Mouse (Mus musculus) stomach, embryonic 16.5 days (tissue): ENCODE results near the gene Mpped2. TPM values are rescaled to one million over a fixed set of nuclear protein-coding genes. Genes with fewer than 3 reads are reported as not detected.

Source experiments
- ATAC-seq: fragments of 200-750 bp; cut with Nextera tagmentation; 2 replicates; pipeline ENCODE4 v1.8.0; 2017; ENCODE audit warnings: moderate number of reproducible peaks, moderate TSS enrichment; ENCODE audit not compliant: insufficient read depth, low FRiP score
- H3K27ac ChIP-seq: fragments of 300-500 bp; sonication (generic); 2 replicates; pipeline ENCODE4 v1.5.1; 2014; ENCODE audit warnings: low read length
- H3K27me3 ChIP-seq: fragments of 300-500 bp; sonication (generic); 2 replicates; pipeline ENCODE4 v1.6.1; 2014; ENCODE audit warnings: low read length, control low read depth, mixed read lengths; ENCODE audit not compliant: control insufficient read depth, insufficient read depth
- H3K36me3 ChIP-seq: fragments of 300-500 bp; sonication (generic); 2 replicates; pipeline ENCODE4 v1.6.1; 2014; ENCODE audit warnings: low read length; ENCODE audit not compliant: control insufficient read depth, insufficient read depth
- H3K4me1 ChIP-seq: fragments of 300-500 bp; sonication (generic); 2 replicates; pipeline ENCODE4 v1.6.1; 2014; ENCODE audit warnings: low read length, control low read depth, mixed read lengths; ENCODE audit not compliant: control insufficient read depth, insufficient read depth
- H3K4me2 ChIP-seq: fragments of 300-500 bp; sonication (generic); 2 replicates; pipeline ENCODE4 v1.6.1; 2014; ENCODE audit warnings: low read depth, low read length, mixed read lengths
- H3K4me3 ChIP-seq: fragments of 300-500 bp; sonication (generic); replicated peaks from 2 replicates; pipeline ENCODE4 v1.5.1; 2014; ENCODE audit warnings: mild to moderate bottlenecking, low read length
- H3K9ac ChIP-seq: fragments of 300-500 bp; sonication (generic); 2 replicates; pipeline ENCODE4 v1.6.1; 2014; ENCODE audit warnings: low read length
- H3K9me3 ChIP-seq: fragments of 300-500 bp; sonication (generic); replicated peaks from 2 replicates; pipeline ENCODE4 v1.6.1; 2016; ENCODE audit warnings: low read length, control low read depth; ENCODE audit not compliant: control insufficient read depth
- WGBS: fragments of 180-500 bp; shearing (Covaris S2); extraction: QIAGEN DNeasy Blood & Tissue Kit; methylation state at CpG from one replicate; pipeline ENCODE4 v1.1.7; 2014; 5-methylcytosine and 5-hydroxymethylcytosine counted together
- polyA plus RNA-seq: library from polyadenylated mRNA; unstranded; fragments of >200 nt; fragmentation: Nextera tagmentation; extraction: Ambion mirVana; gene quantifications from 2 replicates; pipeline ENCODE4 v1.2.1, GENCODE M21; 2015

Gene Mpped2
- polyA plus RNA-seq, 1 experiment from 2014 or later, result 14.5 TPM

DNA sequence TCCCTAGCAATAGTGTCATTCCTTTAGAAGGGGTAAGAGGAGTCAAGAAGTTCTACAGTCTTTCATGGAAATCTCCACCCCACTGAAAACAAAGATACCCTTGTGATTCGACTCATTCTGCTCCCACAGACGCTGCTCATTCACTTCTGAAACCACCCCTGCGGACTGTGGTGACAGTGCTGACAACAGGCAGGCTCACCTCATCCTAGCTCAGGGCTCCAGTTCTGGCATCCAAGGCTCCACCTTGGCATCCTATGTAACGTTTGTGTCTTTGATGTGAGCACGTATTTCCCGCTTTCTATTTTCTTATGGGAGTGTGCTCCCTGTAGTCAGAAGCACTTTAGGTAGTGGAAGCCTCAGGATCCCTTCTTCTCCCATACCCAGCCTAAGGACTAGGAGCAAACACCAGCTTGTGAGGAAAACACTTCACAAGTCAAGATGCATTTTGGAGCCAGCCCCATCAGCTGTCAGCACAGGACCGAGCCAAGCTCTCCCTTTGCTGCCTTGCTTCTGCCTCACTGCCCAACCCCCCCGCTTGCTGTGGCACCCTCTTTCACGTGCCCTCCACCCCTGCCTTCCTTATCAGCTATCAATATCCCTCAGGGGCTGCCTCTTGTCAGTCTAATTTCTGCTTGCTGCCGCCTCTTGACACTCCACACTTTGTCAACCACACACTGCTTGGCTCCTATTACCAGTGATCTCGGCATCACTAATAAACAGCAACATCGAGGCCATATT, 135.7 kb downstream of the Mpped2 start:
- Histone ChIP-seq H3K4me2 (no peak overlapping the region), H3K27me3 (no peaks in the 10 kb centered on the region), H3K4me3 (no peak overlapping the region), H3K27ac (no peak overlapping the region), H3K9ac (no peak overlapping the region), H3K9me3 (no peaks in the 10 kb centered on the region), H3K36me3 (no peaks in the 10 kb centered on the region), H3K4me1 (no peaks in the 10 kb centered on the region)
- no peak for ATAC-seq
- WGBS, result 57% methylated on average over 12 of the region's 12 CpGs

DNA sequence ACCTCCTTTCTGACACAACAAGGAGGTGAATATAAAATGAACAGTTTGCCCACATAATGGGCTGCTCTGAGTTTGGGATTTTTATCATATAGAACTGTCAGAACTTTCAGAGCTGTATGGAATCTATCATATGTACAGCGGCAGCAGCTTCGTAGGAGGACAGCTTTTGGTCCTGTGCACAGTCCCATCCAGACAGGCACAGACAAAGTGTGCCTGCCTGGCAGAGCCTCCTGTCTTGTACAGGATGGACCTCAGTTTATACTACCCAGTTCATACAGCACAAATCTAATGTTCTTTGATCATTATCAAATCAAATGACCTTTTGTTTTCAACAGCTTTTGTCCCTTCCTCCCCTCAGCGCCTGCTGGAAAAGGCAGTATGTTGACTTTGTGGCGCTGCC, 136.4 kb downstream of the Mpped2 start:
- Histone ChIP-seq H3K9me3 (no peaks in the 10 kb centered on the region), H3K36me3 (no peaks in the 10 kb centered on the region), H3K27me3 (no peaks in the 10 kb centered on the region), H3K9ac (no peak overlapping the region), H3K4me3 (no peak overlapping the region), H3K4me2 (no peak overlapping the region), H3K4me1 (no peaks in the 10 kb centered on the region), H3K27ac (no peak overlapping the region)
- no peak for ATAC-seq
- WGBS, result 41% methylated on average over 4 of the region's 4 CpGs

DNA sequence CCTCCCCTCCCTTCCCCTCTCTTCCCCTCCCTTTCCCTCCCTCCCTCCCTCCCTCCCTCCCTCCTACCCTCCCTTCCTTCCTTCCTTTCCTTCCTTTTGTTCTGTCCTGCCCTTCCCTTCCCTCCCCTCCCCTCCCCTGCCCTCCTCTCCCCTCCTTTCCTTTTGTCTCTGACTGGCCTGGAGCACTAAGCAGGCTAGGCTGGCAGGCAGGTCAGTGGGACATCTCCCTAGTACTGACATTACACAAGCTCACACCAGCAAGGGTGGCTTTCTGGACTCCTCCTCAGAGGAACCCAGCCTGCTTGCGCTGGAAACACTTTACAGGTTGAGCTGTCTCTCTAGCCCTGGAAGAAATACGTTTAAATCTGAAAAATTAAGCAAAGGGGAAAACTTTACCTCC, 139.5 kb downstream of the Mpped2 start:
- WGBS, result 76% methylated on average over 2 of the region's 2 CpGs
- Histone ChIP-seq H3K4me3 (no peak overlapping the region), H3K9ac (no peak overlapping the region), H3K4me1 (0 out of 2 replicates have a peak, but pooled peaks cover 1% of the 10 kb centered on the region), H3K27ac (no peak overlapping the region), H3K4me2 (no peak overlapping the region), H3K36me3 (no peaks in the 10 kb centered on the region), H3K9me3 (no peaks in the 10 kb centered on the region), H3K27me3 (no peaks in the 10 kb centered on the region)
- no peak for ATAC-seq

DNA sequence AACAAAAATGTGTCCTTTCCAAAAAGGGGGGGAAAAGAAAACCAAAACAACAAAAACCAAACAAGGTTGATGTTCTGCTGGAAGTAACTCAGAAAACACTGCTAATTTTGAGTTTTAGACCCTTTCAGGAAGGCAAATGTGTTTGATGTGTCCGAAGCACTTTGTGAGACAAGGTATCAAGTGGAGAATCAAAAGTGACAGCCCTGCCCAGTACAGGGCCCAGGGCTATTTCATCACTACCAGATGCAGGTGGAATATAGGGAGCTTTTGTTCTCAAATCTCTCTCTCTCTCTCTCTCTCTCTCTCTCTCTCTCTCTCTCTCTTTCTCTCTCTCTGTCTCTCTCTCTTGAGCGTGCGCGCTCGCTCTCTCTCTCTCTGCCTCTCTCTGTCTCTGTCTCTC, 140.1 kb downstream of the Mpped2 start:
- Histone ChIP-seq H3K4me3 (no peak overlapping the region), H3K27me3 (no peaks in the 10 kb centered on the region), H3K4me1 (0 out of 2 replicates have a peak, but pooled peaks cover 4% of the 10 kb centered on the region), H3K4me2 (no peak overlapping the region), H3K36me3 (no peaks in the 10 kb centered on the region), H3K9ac (no peak overlapping the region), H3K9me3 (no peaks in the 10 kb centered on the region), H3K27ac (no peak overlapping the region)
- no peak for ATAC-seq
- 91% methylated on average over 5 of the region's 5 CpGs for WGBS

DNA sequence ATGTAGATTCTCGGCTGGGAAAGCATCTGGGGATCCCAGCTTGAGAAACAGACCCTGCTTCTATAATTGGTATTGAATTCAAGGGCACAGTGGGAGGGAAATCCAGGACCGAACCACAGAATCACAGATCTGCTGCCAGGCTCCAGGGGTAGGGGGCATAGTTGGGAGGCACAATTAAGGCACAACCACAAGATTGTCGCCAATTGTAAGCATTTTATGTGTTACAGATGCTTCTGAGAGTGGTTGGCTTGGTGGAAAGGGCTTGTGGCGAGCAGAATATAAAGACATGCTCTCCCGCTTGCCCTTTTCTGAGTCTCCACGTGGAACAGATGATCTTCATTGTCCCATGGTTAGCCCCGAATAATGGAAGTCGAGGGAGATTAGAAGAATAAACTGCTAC, 142.3 kb downstream of the Mpped2 start:
- H3K36me3 ChIP-seq, result no peaks in the 10 kb centered on the region
- no peaks in the 10 kb centered on the region for H3K27me3 ChIP-seq
- no peak overlapping the region for H3K27ac ChIP-seq
- ATAC-seq, result no peak
- H3K4me2 ChIP-seq, result no peak overlapping the region
- no peak overlapping the region for H3K9ac ChIP-seq
- 0 out of 2 replicates have a peak, but pooled peaks cover 4% of the 10 kb centered on the region for H3K4me1 ChIP-seq
- no peaks in the 10 kb centered on the region for H3K9me3 ChIP-seq
- no peak overlapping the region for H3K4me3 ChIP-seq
- 82% methylated on average over 8 of the region's 8 CpGs for WGBS

DNA sequence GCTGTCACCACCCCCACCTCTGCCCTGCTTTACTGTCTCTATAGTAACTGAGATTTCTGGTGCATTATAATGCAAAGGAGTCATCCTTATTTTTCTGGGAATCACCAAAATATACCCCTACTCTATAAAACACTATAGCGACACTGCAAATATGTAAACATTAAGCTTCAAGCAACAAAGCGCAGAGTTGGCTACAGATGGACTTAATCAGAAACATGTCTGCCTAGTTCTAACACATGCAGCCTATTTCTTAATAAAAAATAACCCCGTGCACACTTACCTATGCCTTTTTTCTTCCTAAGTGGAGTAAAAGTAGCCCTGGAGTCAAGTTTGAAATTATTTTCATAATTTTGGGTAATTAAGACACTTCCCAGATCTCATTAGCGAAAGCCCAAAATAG, 144.2 kb downstream of the Mpped2 start:
- Histone ChIP-seq H3K4me1 (0 out of 2 replicates have a peak, but pooled peaks cover 4% of the 10 kb centered on the region), H3K9me3 (no peaks in the 10 kb centered on the region), H3K4me2 (no peak overlapping the region), H3K27me3 (no peaks in the 10 kb centered on the region), H3K4me3 (no peak overlapping the region), H3K27ac (no peak overlapping the region), H3K9ac (no peak overlapping the region), H3K36me3 (no peaks in the 10 kb centered on the region)
- 65% methylated on average over 4 of the region's 4 CpGs for WGBS
- ATAC-seq, result no peak

DNA sequence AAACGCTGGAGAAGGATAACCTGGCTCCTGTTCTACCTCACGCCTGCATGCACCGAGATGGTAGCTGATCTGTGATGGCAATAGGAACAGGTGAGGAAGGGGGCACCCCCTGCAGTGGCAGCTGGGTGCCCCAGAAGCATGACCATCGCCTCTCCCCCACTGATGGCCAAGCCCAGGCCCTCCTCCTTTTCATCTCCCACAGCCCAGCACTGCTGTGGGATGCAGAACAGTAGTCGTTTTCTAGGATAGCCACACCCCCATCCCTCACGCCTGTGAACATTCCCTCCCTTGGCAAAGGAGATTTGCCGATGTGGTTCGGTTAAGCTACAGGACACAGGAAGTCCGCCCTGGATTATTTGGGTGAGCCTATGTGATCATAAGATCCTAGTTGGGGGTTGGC, 151.1 kb downstream of the Mpped2 start:
- Histone ChIP-seq H3K36me3 (no peaks in the 10 kb centered on the region), H3K4me3 (no peak overlapping the region), H3K27ac (peak overlapping the region; percentile 72), H3K9me3 (no peaks in the 10 kb centered on the region), H3K27me3 (no peaks in the 10 kb centered on the region), H3K4me2 (no peak overlapping the region), H3K4me1 (peaks cover 16% of the 10 kb centered on the region), H3K9ac (0 out of 2 replicates have a peak overlapping the region, but pooled peaks have one; percentile 5)
- peak; percentile 61; the same call in 1 of the 2 replicates for ATAC-seq
- 51% methylated on average over 9 of the region's 9 CpGs for WGBS

DNA sequence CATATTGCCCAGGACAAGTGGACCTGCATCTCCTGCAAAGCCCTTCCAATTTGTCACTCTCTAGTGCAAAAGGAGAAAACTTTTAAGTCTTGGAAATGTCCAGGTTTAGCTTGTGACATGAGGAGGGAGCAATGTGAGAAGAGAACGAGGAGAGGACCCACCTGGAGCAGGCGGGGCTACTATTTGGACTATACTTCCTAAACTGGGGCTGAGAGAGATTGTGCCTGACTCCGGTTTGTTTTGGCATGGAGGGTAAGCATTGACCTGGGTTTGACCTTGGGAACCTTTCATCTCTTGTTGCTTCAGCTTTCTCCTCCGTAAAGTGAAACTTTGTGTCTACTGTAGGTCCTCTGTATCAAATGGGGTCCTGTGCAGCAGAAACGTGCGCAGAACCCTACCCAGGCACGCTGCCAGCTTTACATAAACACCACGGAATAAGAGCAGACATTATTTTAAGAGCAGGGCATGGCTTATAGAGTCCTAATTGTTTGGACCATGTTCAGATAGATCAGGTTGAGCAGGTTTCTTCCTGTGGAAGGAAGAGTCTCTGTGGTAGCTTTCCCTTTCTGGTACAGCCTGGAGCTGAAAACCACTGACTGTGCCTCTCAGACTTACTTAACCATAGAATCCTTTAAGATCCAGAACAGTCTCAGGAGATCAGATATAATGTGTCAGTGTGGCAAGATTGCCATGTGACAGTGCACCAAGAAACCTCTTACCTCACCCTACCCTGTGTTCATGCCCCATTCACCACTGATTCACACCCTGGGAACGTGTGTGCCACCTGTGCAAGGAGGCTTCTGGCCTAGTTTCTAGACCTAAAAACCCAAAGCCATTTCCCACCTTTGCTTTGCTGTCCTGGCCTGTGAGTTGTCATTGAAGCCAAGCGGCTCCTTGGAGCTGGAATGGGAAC, 152.0 kb downstream of the Mpped2 start:
- WGBS, result 22% methylated on average over 10 of the region's 10 CpGs
- H3K4me2 ChIP-seq, result peak overlapping the region; percentile 40
- no peaks in the 10 kb centered on the region for H3K9me3 ChIP-seq
- peak overlapping the region; percentile 72 for H3K27ac ChIP-seq
- peak; percentile 74 for ATAC-seq
- H3K36me3 ChIP-seq, result no peaks in the 10 kb centered on the region
- no peaks in the 10 kb centered on the region for H3K27me3 ChIP-seq
- H3K4me1 ChIP-seq, result peaks cover 16% of the 10 kb centered on the region
- H3K9ac ChIP-seq, result no peak overlapping the region
- H3K4me3 ChIP-seq, result no peak overlapping the region; the same call in 1 of the 2 replicates

DNA sequence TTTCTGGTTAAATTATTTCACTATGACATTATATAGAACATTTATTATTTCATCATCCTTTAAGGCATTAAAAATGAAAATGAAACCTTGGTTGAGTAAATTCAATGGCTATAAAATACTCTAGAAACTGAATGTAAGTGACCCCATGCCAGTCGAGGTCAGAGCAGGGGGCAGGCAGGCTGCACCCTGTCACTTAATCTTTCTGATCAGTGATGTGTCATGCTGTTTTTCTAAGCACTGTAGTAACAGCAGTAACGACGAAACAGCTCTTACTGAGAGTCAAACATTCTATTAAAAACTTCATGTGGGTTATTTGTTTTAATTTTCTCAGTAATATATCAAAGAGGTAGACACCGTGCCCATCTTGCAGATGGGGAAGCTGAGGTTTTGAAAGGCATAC, 153.4 kb downstream of the Mpped2 start:
- Histone ChIP-seq H3K4me3 (no peak overlapping the region), H3K36me3 (no peaks in the 10 kb centered on the region), H3K4me1 (peaks cover 16% of the 10 kb centered on the region), H3K27me3 (no peaks in the 10 kb centered on the region), H3K4me2 (no peak overlapping the region), H3K9ac (no peak overlapping the region), H3K9me3 (no peaks in the 10 kb centered on the region), H3K27ac (no peak overlapping the region)
- 56% methylated on average over 4 of the region's 4 CpGs for WGBS
- ATAC-seq, result no peak
